Mouse (Mus musculus) liver, postnatal 0 days (tissue): Measurements from ENCODE around the gene Aqp1.

ENCODE experiments used
- CTCF ChIP-seq: sonication (generic); IDR thresholded peaks from 2 replicates; pipeline ENCODE4 v1.5.1; 2016; ENCODE audit warnings: antibody characterized with exemption, low read depth
- EP300 ChIP-seq: IDR thresholded peaks from 2 replicates; pipeline ENCODE4 v1.6.1; 2016; ENCODE audit warnings: antibody characterized with exemption, low read depth, mild to moderate bottlenecking

- TF ChIP-seq CTCF: no peak
- no peak for TF ChIP-seq EP300
These were observed 14.7 kb upstream of the Aqp1 start for GRCm38 (mm10) chr6:55321518-55321917.
